Mouse (Mus musculus) embryonic facial prominence, embryonic 10.5 days (tissue): ENCODE data around the gene Kcnj11. TPM values are rescaled to one million over a fixed set of nuclear protein-coding genes. Genes with fewer than 3 reads are reported as not detected.
A peak's percentile ranks its signal among the peaks of the same experiment; 100 is the strongest.

Source experiments
- DNase-seq: peaks from one replicate; pipeline ENCODE4 v3.0.0-alpha.2; 2017; ENCODE audit warnings: low spot score
- H3K27ac ChIP-seq: fragments of 300-500 bp; sonication (generic); replicated peaks from 2 replicates; pipeline ENCODE4 v1.5.1; 2016; ENCODE audit warnings: mild to moderate bottlenecking
- H3K27me3 ChIP-seq: fragments of 300-500 bp; sonication (generic); replicated peaks from 2 replicates; pipeline ENCODE4 v1.6.1; 2016; ENCODE audit warnings: low read depth, mild to moderate bottlenecking; ENCODE audit not compliant: poor library complexity, severe bottlenecking
- H3K36me3 ChIP-seq: fragments of 300-500 bp; sonication (generic); replicated peaks from 2 replicates; pipeline ENCODE4 v1.6.1; 2016; ENCODE audit warnings: mild to moderate bottlenecking, moderate library complexity
- H3K4me1 ChIP-seq: fragments of 300-500 bp; sonication (generic); 2 replicates; pipeline ENCODE4 v1.6.1; 2016
- H3K4me3 ChIP-seq: fragments of 300-500 bp; sonication (generic); 2 replicates; pipeline ENCODE4 v1.5.1; 2016; ENCODE audit warnings: mild to moderate bottlenecking, moderate library complexity
- H3K9me3 ChIP-seq: fragments of 300-500 bp; sonication (generic); 2 replicates; pipeline ENCODE4 v1.6.1; 2016; ENCODE audit warnings: mild to moderate bottlenecking
- WGBS: fragments of 180-500 bp; shearing (Covaris S2); methylation state at CpG from one replicate; pipeline ENCODE4 v1.1.7; 2016; 5-methylcytosine and 5-hydroxymethylcytosine counted together
- polyA plus RNA-seq: library from polyadenylated mRNA; unstranded; fragments of >200 nt; fragmentation: Nextera tagmentation; extraction: Ambion mirVana; gene quantifications from 2 replicates; pipeline ENCODE4 v1.2.1, GENCODE M21; 2016

The Kcnj11 gene
- polyA plus RNA-seq, 1 experiment from 2014 or later = 0.09 TPM

GRCm38 (mm10) chr7:46124460-46124859, 23.9 kb upstream of the Kcnj11 start:
- Histone ChIP-seq H3K9me3 (no peaks in the 10 kb centered on the region), H3K4me3 (no peak overlapping the region), H3K27ac (no peak overlapping the region; the same call in 1 of the 2 replicates), H3K27me3 (no peaks in the 10 kb centered on the region), H3K36me3 (no peaks in the 10 kb centered on the region), H3K4me1 (peaks cover 39% of the 10 kb centered on the region)
- 77% methylated on average over 6 of the region's 6 CpGs for WGBS
- DNase-seq = no peak

DNA sequence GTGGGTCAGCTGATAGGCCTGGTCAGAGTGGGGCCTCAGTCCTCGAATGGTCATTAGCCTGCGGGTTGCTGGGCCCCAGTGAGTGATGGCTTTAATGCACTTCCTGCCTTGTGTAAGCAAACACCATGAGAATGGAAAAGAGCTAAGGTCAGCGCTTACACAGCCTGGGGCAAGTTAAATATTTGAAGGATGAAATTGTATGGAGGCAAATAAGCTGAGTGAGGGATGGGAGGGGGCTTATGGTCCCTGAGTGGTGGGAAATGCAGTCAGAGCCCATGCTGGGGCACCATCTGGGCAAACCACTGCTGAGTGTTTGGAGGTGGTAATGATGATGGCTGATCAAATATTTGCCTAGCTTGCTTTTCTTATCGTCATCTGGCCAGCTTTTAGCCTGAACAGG, 22.4 kb upstream of the Kcnj11 start:
- 44% methylated on average over 4 of the region's 4 CpGs for WGBS
- Histone ChIP-seq H3K4me3 (no peak overlapping the region), H3K27ac (0 out of 2 replicates have a peak overlapping the region, but pooled peaks have one; percentile 16), H3K36me3 (no peaks in the 10 kb centered on the region), H3K27me3 (no peaks in the 10 kb centered on the region), H3K9me3 (no peaks in the 10 kb centered on the region), H3K4me1 (peaks cover 30% of the 10 kb centered on the region)
- DNase-seq = peak; percentile 33

DNA sequence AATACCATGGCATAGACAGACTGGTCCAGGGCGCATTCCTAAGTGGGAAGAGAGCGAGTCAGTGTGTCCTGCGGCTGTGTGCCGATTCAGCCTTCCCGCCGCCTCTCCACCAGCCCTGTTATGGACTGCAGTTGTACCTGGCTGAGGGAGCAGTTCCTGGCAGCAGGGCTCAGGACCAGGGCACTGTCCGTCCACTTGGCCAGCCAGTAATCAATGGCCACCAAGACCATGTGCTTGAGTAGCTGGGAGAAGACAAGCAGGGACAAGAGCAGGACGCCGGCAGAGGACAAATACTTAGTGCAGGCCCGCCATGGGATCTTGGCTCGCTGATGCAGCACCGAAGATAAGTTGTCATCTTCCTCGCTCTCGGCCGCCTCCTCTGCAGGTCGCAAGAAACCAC, 16.5 kb upstream of the Kcnj11 start:
- Histone ChIP-seq H3K9me3 (no peaks in the 10 kb centered on the region), H3K36me3 (no peaks in the 10 kb centered on the region), H3K4me3 (no peak overlapping the region), H3K4me1 (peaks cover 29% of the 10 kb centered on the region), H3K27me3 (no peaks in the 10 kb centered on the region), H3K27ac (peak overlapping the region; percentile 7; the same call in 1 of the 2 replicates)
- 93% methylated on average over 16 of the region's 16 CpGs for WGBS
- DNase-seq = no peak

DNA sequence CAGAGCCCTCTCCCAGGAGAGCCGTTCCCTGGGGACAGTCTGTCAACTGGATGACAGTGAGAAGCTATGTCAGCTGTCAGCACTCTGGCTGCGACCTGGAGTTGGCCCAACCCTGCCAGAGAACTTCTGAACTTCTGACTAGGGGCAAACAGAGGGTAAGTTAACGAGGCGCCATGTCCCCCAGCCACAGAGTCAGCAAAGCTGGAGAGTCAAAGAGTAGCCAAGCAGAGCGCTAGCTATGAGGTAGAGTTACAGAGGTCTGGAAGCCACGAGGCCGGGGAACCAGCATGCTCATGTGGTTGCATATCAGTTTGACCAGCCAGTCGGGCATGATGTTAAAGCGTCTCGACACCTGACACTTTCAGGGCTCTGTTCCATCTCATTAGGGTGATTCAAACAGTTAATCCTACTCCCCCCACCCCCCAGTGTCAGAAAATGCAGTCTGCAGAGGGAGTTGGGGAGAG, 15.6 kb upstream of the Kcnj11 start:
- no peaks in the 10 kb centered on the region for H3K36me3 ChIP-seq
- no peak overlapping the region for H3K27ac ChIP-seq
- no peak overlapping the region for H3K4me3 ChIP-seq
- H3K9me3 ChIP-seq = no peaks in the 10 kb centered on the region
- H3K4me1 ChIP-seq = peaks cover 32% of the 10 kb centered on the region
- no peaks in the 10 kb centered on the region for H3K27me3 ChIP-seq
- peak; percentile 42 for DNase-seq
- WGBS = 58% methylated on average over 10 of the region's 10 CpGs

DNA sequence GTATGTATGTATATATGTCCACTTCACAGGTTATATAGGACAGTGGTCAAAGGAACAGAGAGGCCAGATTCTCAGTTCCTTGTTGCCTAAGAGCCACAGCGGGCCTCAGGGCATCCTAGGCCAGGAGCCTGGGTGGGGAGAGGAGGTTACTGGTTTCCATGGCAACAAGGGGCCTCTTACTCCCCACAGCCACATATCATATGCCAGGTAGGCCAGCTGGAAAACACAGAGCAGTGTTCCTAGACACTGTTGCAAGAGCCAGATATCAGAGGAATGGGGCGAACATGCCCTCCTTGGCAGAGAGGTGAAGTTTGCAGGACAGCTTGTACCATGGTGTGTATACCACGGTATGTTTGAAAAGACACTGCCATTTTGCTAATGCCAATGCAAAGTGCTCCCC, 12.9 kb upstream of the Kcnj11 start:
- no peak overlapping the region for H3K4me3 ChIP-seq
- H3K27me3 ChIP-seq = no peaks in the 10 kb centered on the region; the same call in 1 of the 2 replicates
- H3K36me3 ChIP-seq = no peaks in the 10 kb centered on the region
- peak; percentile 36 for DNase-seq
- 68% methylated on average over 3 of the region's 3 CpGs for WGBS
- H3K27ac ChIP-seq = no peak overlapping the region
- H3K4me1 ChIP-seq = peaks cover 32% of the 10 kb centered on the region
- H3K9me3 ChIP-seq = no peaks in the 10 kb centered on the region

DNA sequence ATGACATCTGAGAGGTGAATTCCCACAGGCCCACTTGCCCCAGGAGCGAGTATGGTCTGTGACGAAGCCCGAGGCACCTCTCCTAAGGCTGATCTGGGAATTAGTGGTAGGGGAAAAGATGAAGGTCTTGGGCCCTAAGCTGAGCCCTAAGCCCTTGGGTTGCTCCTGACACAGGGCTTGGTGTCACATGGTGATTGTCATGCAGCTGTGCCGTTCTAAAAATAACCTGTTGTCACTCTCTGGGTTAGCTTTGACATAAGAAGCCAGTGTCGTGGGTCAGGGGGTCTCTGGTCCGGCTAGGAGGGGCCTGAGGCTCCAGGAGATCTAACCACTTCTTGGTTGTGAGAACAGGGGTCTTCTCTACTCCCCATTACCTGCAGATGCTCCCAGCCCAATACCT, 11.4 kb upstream of the Kcnj11 start:
- H3K27me3 ChIP-seq = no peaks in the 10 kb centered on the region; the same call in 1 of the 2 replicates
- H3K27ac ChIP-seq = no peak overlapping the region
- peaks cover 32% of the 10 kb centered on the region for H3K4me1 ChIP-seq
- 64% methylated on average over 6 of the region's 6 CpGs for WGBS
- H3K36me3 ChIP-seq = no peaks in the 10 kb centered on the region
- no peak overlapping the region for H3K4me3 ChIP-seq
- no peak for DNase-seq
- H3K9me3 ChIP-seq = no peaks in the 10 kb centered on the region

GRCm38 (mm10) chr7:46111212-46111817, 10.8 kb upstream of the Kcnj11 start:
- DNase-seq = no peak
- no peak overlapping the region for H3K4me3 ChIP-seq
- H3K27ac ChIP-seq = no peak overlapping the region
- peaks cover 25% of the 10 kb centered on the region for H3K4me1 ChIP-seq
- H3K36me3 ChIP-seq = no peaks in the 10 kb centered on the region
- H3K27me3 ChIP-seq = no peaks in the 10 kb centered on the region; the same call in 1 of the 2 replicates
- no peaks in the 10 kb centered on the region for H3K9me3 ChIP-seq
- 88% methylated on average over 15 of the region's 15 CpGs for WGBS

DNA sequence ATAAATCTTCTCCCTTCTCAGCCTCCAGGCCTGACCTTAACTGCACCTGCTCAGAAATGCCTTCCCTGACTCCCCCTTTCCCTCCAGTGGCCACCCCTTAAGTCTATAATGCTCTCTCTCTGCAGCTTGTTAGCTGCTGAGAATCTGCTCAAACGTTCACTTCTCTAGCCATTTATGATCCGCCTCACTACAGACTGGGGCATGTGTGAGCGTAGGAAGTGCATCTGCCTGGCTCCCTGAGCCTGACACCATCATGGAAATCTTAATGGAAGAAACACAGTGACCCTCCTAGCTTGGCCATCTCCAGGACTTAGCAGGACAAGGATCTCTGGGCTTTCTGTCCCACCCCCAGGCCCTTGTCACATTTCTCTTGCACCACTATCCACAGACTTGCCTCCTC, 9.5 kb upstream of the Kcnj11 start:
- peaks cover 15% of the 10 kb centered on the region for H3K4me1 ChIP-seq
- DNase-seq = no peak
- WGBS = 79% methylated on average over 3 of the region's 3 CpGs
- H3K27me3 ChIP-seq = no peaks in the 10 kb centered on the region; the same call in 1 of the 2 replicates
- no peak overlapping the region for H3K27ac ChIP-seq
- H3K9me3 ChIP-seq = no peaks in the 10 kb centered on the region
- H3K4me3 ChIP-seq = no peak overlapping the region
- H3K36me3 ChIP-seq = no peaks in the 10 kb centered on the region

DNA sequence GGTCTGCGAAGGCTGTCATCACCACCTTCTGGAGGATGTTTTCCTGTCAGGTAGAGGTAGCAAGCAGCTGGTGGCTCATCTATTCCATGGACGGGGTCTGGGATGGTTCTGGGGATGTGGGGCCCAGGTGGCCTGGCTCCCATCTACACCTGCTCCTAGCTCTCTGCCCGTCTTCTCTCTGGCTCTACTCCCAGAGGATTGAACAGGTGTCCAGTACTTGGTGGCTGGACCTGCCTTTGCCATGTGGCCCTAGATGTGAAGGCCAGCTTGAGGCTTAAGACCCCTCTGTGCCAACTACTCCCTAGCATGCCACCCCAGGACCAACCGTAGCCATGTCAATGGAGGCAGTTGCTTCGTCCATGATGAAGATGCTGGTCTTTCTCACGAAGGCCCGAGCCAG, 4.9 kb upstream of the Kcnj11 start:
- Histone ChIP-seq H3K27me3 (peaks cover 2% of the 10 kb centered on the region), H3K4me1 (peaks cover 2% of the 10 kb centered on the region), H3K27ac (no peak overlapping the region), H3K9me3 (no peaks in the 10 kb centered on the region), H3K4me3 (no peak overlapping the region), H3K36me3 (no peaks in the 10 kb centered on the region)
- 89% methylated on average over 7 of the region's 7 CpGs for WGBS
- DNase-seq = no peak

- H3K27ac ChIP-seq = no peak overlapping the region
- no peak for DNase-seq
- no peaks in the 10 kb centered on the region for H3K9me3 ChIP-seq
- peaks cover 10% of the 10 kb centered on the region for H3K4me1 ChIP-seq
- 83% methylated on average over 27 of the region's 27 CpGs for WGBS
- H3K4me3 ChIP-seq = no peak overlapping the region
- H3K36me3 ChIP-seq = no peaks in the 10 kb centered on the region
- H3K27me3 ChIP-seq = peaks cover 13% of the 10 kb centered on the region
These were observed 3.8 kb upstream of the Kcnj11 start for GRCm38 (mm10) chr7:46104256-46104915.

- H3K4me1 ChIP-seq = peaks cover 10% of the 10 kb centered on the region
- 89% methylated on average over 8 of the region's 8 CpGs for WGBS
- H3K36me3 ChIP-seq = no peaks in the 10 kb centered on the region
- no peaks in the 10 kb centered on the region for H3K9me3 ChIP-seq
- H3K27me3 ChIP-seq = peaks cover 19% of the 10 kb centered on the region
- no peak overlapping the region for H3K27ac ChIP-seq
- H3K4me3 ChIP-seq = no peak overlapping the region
- no peak for DNase-seq
These were observed 3.2 kb upstream of the Kcnj11 start for GRCm38 (mm10) chr7:46103771-46104170.

GRCm38 (mm10) chr7:46103075-46103591, 2.6 kb upstream of the Kcnj11 start:
- Histone ChIP-seq H3K36me3 (no peaks in the 10 kb centered on the region), H3K4me1 (peaks cover 10% of the 10 kb centered on the region), H3K4me3 (no peak overlapping the region), H3K27ac (no peak overlapping the region), H3K9me3 (no peaks in the 10 kb centered on the region), H3K27me3 (peaks cover 25% of the 10 kb centered on the region)
- 82% methylated on average over 8 of the region's 8 CpGs for WGBS
- no peak for DNase-seq

GRCm38 (mm10) chr7:46099682-46100081, 882 bp downstream of the Kcnj11 start:
- WGBS = 77% methylated on average over 13 of the region's 13 CpGs
- Histone ChIP-seq H3K4me3 (peak overlapping the region; percentile 65; the same call in 1 of the 2 replicates), H3K36me3 (no peaks in the 10 kb centered on the region), H3K27ac (no peak overlapping the region), H3K9me3 (no peaks in the 10 kb centered on the region), H3K27me3 (peaks cover 52% of the 10 kb centered on the region), H3K4me1 (peaks cover 10% of the 10 kb centered on the region)
- DNase-seq = no peak
